Mouse (Mus musculus) left cerebral cortex, adult 6 months (tissue): ENCODE data around the gene Tigd4. TPM values are rescaled to one million over a fixed set of nuclear protein-coding genes. Genes with fewer than 3 reads are reported as not detected.

ENCODE experiments used
- long read RNA-seq, 2 experiments: library from polyadenylated mRNA; unstranded; transcript quantifications; one replicate each; pipeline ENCODE4 v2.0.0; 2019 to 2020
- polyA plus RNA-seq: library from polyadenylated mRNA; unstranded; fragments of <200 nt; fragmentation: Nextera tagmentation; gene quantifications from 2 replicates; pipeline ENCODE4 v1.2.3, GENCODE M21; 2021

The Tigd4 gene
- polyA plus RNA-seq: not detected in 2 replicates
- long read RNA-seq, experiment 1: 0 reads
- long read RNA-seq, experiment 2: 0 reads

DNA sequence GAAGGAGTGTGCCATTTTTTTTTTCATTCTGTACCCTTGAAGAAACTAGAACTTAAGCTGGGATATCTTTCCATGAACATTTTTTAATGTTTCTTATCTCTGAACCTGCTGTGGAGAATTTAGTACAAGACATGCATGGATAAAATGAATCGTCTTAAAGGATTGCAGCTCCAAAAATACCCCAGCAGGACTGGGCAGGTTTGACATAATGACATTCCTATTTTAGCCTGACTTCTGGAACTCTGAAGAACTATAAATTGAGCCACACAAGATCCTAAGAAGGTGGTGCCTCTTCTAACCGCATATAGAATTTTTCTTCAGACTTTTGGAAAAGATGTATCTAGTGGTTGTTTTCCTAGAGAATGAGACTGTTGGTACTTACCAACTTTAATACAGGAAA lies at the start of gene Tigd4:
Tigd4 (plus strand) TSS at position 301 of the 400 bp plus-strand sequence.

DNA sequence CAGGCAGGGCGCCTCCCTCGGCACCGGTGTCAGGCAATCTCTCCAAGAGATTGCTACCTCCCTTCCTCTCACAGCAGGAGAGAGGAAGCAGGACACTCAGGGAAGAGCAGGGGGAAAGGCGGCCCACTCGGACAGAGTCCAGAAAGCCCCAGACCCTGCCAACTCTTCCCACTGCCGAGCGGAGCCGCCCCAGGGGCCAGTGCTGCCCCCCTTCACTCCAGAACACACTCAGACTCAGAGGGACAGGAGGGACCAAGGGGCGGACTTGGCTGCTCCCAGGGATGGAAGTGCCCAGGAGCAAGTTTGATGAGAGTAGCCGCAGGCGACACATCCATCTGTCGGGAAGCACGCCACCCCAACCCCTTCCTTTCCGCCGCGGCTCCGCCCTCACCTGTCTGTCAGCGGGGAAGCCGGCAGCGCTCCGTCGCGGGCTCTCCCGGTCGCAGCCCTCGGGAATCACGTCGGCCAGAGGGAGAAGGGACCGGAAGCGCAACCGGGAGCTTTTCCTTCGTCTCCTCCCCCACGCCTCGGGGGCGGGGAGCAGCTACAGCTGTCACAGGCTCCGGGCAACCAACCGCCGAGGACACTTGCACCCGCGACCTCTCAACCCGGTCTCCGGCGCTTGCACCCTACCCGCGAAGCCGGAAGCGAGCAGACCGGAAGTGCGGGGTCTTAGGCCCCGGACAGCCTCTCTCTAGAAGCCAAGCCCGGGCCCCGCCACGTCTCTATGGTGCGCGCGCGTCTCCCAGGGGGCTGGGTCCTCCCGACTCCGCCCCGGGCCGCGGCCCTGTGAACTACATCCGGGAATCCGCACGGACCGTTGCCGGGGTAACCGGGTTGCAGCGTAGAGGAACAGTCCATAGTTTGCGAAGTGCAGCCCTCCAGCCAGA lies 11.1 kb upstream of the Tigd4 start, which contains the start of gene Arfip1:
Arfip1 (minus strand) TSS at position 603 of the 890 bp plus-strand sequence.

Other genes with a start within 250 kb of the Tigd4 start
- 0.83 and 1.3 TPM in 2 replicates for gene Fhdc1, start 113.1 kb upstream of the Tigd4 start, polyA plus RNA-seq
- gene Arfip1, start 10.9 kb upstream of the Tigd4 start, polyA plus RNA-seq: 6.2 and 12.8 TPM in 2 replicates
- gene Tmem154, start 72.6 kb downstream of the Tigd4 start, polyA plus RNA-seq: 0.17 and 0.46 TPM in 2 replicates
- gene Fbxw7, start 221.7 kb downstream of the Tigd4 start, polyA plus RNA-seq: 123 and 166 TPM in 2 replicates